Mouse (Mus musculus) heart, embryonic 11.5 days (tissue): ENCODE measurements around the gene Cebpa. TPM values are rescaled to one million over a fixed set of nuclear protein-coding genes. Genes with fewer than 3 reads are reported as not detected.
A peak's percentile ranks its signal among the peaks of the same experiment; 100 is the strongest.

Source experiments
- ATAC-seq: fragments of 200-750 bp; cut with Nextera tagmentation; replicated peaks from 2 replicates; pipeline ENCODE4 v1.8.0; 2017; ENCODE audit warnings: moderate library complexity; ENCODE audit not compliant: insufficient number of reproducible peaks, low FRiP score, low TSS enrichment
- H3K27ac ChIP-seq: fragments of 300-500 bp; sonication (generic); 2 replicates; pipeline ENCODE4 v1.5.1; 2014; ENCODE audit warnings: mild to moderate bottlenecking, low read depth, low read length
- H3K27me3 ChIP-seq: fragments of 300-500 bp; sonication (generic); 2 replicates; pipeline ENCODE4 v1.6.1; 2014; ENCODE audit warnings: mild to moderate bottlenecking, low read length, mixed read lengths; ENCODE audit not compliant: control insufficient read depth, insufficient read depth
- H3K36me3 ChIP-seq: fragments of 300-500 bp; sonication (generic); 2 replicates; pipeline ENCODE4 v1.6.1; 2014; ENCODE audit warnings: mild to moderate bottlenecking, low read length, moderate library complexity, mixed read lengths; ENCODE audit not compliant: control insufficient read depth, insufficient read depth
- H3K4me1 ChIP-seq: fragments of 300-500 bp; sonication (generic); 2 replicates; pipeline ENCODE4 v1.6.1; 2014; ENCODE audit warnings: low read length; ENCODE audit not compliant: control insufficient read depth, insufficient read depth
- H3K4me2 ChIP-seq: fragments of 300-500 bp; sonication (generic); 2 replicates; pipeline ENCODE4 v1.6.1; 2014; ENCODE audit warnings: mild to moderate bottlenecking, moderate library complexity
- H3K4me3 ChIP-seq: fragments of 300-500 bp; sonication (generic); 2 replicates; pipeline ENCODE4 v1.5.1; 2014; ENCODE audit warnings: low read depth, low read length
- H3K9ac ChIP-seq: fragments of 300-500 bp; sonication (generic); 2 replicates; pipeline ENCODE4 v1.6.1; 2014; ENCODE audit warnings: mild to moderate bottlenecking, low read depth, low read length, moderate library complexity
- H3K9me3 ChIP-seq: fragments of 300-500 bp; sonication (generic); replicated peaks from 2 replicates; pipeline ENCODE4 v1.6.1; 2016; ENCODE audit warnings: low read length; ENCODE audit not compliant: control insufficient read depth
- WGBS: fragments of 180-500 bp; shearing (Covaris S2); extraction: QIAGEN DNeasy Blood & Tissue Kit; methylation state at CpG from one replicate; pipeline ENCODE4 v1.1.7; 2014; ENCODE audit not compliant: insufficient replicate concordance; 5-methylcytosine and 5-hydroxymethylcytosine counted together
- polyA plus RNA-seq: library from polyadenylated mRNA; unstranded; fragments of >200 nt; fragmentation: Nextera tagmentation; extraction: Ambion mirVana; gene quantifications from 2 replicates; pipeline ENCODE4 v1.2.1, GENCODE M21; 2014

Gene Cebpa
- polyA plus RNA-seq, 1 experiment from 2014 or later, result 0.47 TPM

DNA sequence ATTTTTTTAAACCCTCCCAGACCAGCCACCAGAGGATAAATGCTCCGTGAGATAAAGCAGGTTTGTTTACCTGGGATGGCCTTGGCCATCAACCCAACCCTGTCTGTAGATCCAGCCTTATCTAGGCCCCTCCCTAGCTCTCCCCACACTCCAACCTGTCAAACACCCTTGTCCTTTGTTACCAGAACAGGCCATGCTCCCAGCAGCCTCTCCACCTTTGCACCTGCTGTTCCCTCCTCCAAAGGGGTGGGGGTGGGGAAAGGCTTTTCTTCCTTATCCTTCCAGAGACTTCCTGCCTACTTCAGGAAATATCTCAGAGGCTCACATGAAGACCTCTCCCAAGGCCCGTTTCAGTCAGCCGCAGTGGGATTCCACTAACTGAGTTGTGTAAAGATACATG is 2.6 kb upstream of the Cebpa start:
- no peaks in the 10 kb centered on the region for H3K9me3 ChIP-seq
- no peak for ATAC-seq
- no peaks in the 10 kb centered on the region for H3K36me3 ChIP-seq
- peaks cover 17% of the 10 kb centered on the region for H3K4me1 ChIP-seq
- H3K27ac ChIP-seq, result no peak overlapping the region
- no peak overlapping the region for H3K9ac ChIP-seq
- H3K4me3 ChIP-seq, result no peak overlapping the region
- WGBS, result 34% methylated on average over 3 of the region's 3 CpGs
- no peak overlapping the region for H3K4me2 ChIP-seq
- H3K27me3 ChIP-seq, result peaks cover 40% of the 10 kb centered on the region

DNA sequence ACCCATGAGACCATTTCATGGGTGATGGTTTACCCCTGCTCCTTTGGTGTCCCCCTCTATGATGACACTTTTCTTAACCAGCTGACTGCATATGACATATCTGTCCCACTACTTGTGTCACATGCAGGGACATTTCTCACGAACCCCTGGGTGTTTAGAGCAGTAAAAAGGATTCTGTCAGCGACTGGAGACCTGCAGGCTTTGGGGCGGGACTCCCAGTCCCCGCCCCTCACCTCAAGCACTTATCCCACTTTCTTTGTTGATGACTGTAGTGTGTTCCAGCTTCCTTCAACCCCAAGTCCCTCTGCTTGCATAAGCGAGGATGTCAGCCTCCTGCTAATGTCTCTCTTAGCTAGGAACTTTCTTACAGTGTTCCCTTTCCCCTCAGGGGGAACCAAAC is 2.0 kb upstream of the Cebpa start:
- WGBS, result 32% methylated on average over 5 of the region's 5 CpGs
- no peak overlapping the region for H3K4me3 ChIP-seq

DNA sequence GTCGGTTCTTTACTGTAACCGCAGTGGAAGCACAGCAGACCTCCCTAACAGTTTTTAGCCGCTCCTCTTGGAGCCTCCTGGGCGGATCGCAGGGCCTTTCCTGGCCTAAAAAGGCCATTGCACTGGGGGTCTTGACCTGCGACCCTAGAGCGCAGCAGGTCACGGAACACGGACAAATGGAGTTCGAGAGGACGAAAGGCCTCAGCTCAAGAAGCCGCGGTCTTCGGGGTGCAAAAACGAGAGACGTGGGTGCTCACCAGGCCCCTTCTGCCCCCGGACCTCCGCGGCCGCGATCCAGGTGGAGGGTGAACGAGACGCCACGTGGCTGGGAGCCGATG is 1.4 kb upstream of the Cebpa start:
- Histone ChIP-seq H3K9ac (peak overlapping the region; percentile 55; the same call in 1 of the 2 replicates), H3K4me3 (peak overlapping the region; percentile 58), H3K4me2 (peak overlapping the region; percentile 94), H3K9me3 (no peaks in the 10 kb centered on the region), H3K36me3 (no peaks in the 10 kb centered on the region), H3K4me1 (peaks cover 17% of the 10 kb centered on the region), H3K27me3 (peaks cover 52% of the 10 kb centered on the region), H3K27ac (no peak overlapping the region)
- 1% methylated on average over 20 of the region's 25 CpGs for WGBS
- no peak for ATAC-seq

More for the DNA sequence above, 2.0 kb upstream of the Cebpa start:
- Histone ChIP-seq H3K36me3 (no peaks in the 10 kb centered on the region), H3K4me1 (peaks cover 17% of the 10 kb centered on the region), H3K9me3 (no peaks in the 10 kb centered on the region), H3K9ac (no peak overlapping the region), H3K27ac (no peak overlapping the region), H3K27me3 (peaks cover 45% of the 10 kb centered on the region), H3K4me2 (no peak overlapping the region)
- ATAC-seq, result no peak

DNA sequence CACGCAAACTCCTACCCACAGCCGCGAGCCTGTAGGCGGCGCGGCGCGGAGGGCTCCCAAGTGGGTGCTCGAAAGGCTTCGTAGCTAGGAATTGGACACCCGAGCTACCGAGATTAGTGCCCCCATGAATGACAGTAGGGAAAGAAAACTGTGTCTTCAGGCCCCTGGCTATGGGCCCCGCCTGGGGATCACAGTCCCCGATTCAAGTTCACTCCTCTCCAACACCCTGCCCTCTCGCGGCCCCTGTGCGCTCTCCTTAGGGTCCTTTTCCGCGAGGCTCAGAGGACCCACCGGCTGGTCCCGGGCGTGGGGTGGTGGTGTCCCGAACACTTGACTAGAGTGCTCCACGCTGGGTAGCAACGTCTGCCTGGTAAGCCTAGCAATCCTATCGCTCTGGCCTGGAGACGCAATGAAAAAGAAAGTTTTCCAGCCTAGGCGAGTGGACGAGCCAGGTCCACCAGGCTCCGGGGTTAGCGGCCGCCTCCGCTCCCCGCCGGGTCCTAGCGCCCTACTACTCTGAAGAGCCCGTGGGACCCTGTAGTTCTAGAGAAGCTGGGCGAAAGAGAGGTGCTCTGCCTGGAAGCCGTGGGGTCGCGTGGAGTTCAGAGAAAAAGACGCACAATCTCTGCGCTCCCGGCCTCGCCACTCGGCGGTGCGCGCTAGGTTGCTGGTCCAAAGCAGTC is 853 bp upstream of the Cebpa start:
- Histone ChIP-seq H3K9ac (peak overlapping the region; percentile 59; the same call in 1 of the 2 replicates), H3K4me2 (peak overlapping the region; percentile 94), H3K27me3 (peaks cover 57% of the 10 kb centered on the region), H3K27ac (no peak overlapping the region), H3K36me3 (no peaks in the 10 kb centered on the region), H3K9me3 (no peaks in the 10 kb centered on the region), H3K4me1 (peaks cover 17% of the 10 kb centered on the region), H3K4me3 (peak overlapping the region; percentile 58)
- under 1% methylated on average over 49 of the region's 49 CpGs for WGBS
- ATAC-seq, result peak; percentile 48

DNA sequence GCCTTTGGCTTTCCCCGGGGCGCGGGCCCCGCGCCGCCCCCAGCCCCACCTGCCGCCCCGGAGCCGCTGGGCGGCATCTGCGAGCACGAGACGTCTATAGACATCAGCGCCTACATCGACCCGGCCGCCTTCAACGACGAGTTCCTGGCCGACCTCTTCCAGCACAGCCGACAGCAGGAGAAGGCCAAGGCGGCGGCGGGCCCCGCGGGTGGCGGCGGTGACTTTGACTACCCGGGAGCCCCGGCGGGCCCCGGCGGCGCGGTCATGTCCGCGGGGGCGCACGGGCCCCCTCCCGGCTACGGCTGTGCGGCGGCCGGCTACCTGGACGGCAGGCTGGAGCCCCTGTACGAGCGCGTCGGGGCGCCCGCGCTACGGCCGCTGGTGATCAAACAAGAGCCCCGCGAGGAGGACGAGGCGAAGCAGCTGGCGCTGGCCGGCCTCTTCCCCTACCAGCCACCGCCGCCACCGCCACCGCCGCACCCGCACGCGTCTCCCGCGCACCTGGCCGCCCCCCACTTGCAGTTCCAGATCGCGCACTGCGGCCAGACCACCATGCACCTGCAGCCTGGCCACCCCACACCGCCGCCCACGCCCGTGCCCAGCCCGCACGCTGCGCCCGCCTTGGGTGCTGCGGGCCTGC is 533 bp downstream of the Cebpa start:
- H3K4me2 ChIP-seq, result peak overlapping the region; percentile 94
- H3K27ac ChIP-seq, result no peak overlapping the region
- H3K9ac ChIP-seq, result peak overlapping the region; percentile 34; the same call in 1 of the 2 replicates
- peaks cover 71% of the 10 kb centered on the region for H3K27me3 ChIP-seq
- H3K4me3 ChIP-seq, result peak overlapping the region; percentile 58
- no peaks in the 10 kb centered on the region for H3K36me3 ChIP-seq
- WGBS, result under 1% methylated on average over 63 of the region's 83 CpGs
- ATAC-seq, result no peak
- no peaks in the 10 kb centered on the region for H3K9me3 ChIP-seq
- peaks cover 17% of the 10 kb centered on the region for H3K4me1 ChIP-seq

DNA sequence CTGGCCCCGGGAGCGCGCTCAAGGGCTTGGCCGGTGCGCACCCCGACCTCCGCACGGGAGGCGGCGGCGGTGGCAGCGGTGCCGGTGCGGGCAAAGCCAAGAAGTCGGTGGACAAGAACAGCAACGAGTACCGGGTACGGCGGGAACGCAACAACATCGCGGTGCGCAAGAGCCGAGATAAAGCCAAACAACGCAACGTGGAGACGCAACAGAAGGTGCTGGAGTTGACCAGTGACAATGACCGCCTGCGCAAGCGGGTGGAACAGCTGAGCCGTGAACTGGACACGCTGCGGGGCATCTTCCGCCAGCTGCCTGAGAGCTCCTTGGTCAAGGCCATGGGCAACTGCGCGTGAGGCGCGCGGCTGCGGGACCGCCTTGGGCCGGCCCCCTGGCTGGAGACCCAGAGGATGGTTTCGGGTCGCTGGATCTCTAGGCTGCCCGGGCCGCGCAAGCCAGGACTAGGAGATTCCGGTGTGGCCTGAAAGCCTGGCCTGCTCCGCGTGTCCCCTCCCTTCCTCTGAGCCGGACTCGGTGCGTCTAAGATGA is 1.1 kb downstream of the Cebpa start:
- peak overlapping the region; percentile 58 for H3K4me3 ChIP-seq
- H3K9ac ChIP-seq, result peak overlapping the region; percentile 34; the same call in 1 of the 2 replicates
- WGBS, result 1% methylated on average over 53 of the region's 53 CpGs
- H3K9me3 ChIP-seq, result no peaks in the 10 kb centered on the region
- ATAC-seq, result no peak
- H3K4me2 ChIP-seq, result peak overlapping the region; percentile 94
- H3K36me3 ChIP-seq, result no peaks in the 10 kb centered on the region
- H3K4me1 ChIP-seq, result peaks cover 17% of the 10 kb centered on the region
- H3K27ac ChIP-seq, result no peak overlapping the region
- peaks cover 72% of the 10 kb centered on the region for H3K27me3 ChIP-seq

DNA sequence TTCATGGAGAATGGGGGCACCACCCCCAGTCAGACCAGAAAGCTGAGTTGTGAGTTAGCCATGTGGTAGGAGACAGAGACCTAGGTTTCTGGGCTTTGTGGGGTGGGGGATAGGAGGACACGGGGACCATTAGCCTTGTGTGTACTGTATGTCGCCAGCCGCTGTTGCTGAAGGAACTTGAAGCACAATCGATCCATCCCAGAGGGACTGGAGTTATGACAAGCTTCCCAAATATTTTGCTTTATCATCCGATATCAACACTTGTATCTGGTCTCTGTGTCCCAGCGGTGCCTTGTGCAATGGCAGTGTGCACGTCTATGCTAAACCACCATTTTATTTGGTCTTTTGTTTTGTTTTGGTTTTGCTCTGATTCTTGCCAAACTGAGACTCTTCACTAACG is 2.1 kb downstream of the Cebpa start:
- H3K4me2 ChIP-seq, result no peak overlapping the region
- peaks cover 70% of the 10 kb centered on the region for H3K27me3 ChIP-seq
- 26% methylated on average over 8 of the region's 8 CpGs for WGBS
- no peak overlapping the region for H3K9ac ChIP-seq
- no peak overlapping the region for H3K27ac ChIP-seq
- H3K9me3 ChIP-seq, result no peaks in the 10 kb centered on the region
- peaks cover 17% of the 10 kb centered on the region for H3K4me1 ChIP-seq
- ATAC-seq, result no peak
- H3K36me3 ChIP-seq, result no peaks in the 10 kb centered on the region
- H3K4me3 ChIP-seq, result no peak overlapping the region; the same call in 1 of the 2 replicates

DNA sequence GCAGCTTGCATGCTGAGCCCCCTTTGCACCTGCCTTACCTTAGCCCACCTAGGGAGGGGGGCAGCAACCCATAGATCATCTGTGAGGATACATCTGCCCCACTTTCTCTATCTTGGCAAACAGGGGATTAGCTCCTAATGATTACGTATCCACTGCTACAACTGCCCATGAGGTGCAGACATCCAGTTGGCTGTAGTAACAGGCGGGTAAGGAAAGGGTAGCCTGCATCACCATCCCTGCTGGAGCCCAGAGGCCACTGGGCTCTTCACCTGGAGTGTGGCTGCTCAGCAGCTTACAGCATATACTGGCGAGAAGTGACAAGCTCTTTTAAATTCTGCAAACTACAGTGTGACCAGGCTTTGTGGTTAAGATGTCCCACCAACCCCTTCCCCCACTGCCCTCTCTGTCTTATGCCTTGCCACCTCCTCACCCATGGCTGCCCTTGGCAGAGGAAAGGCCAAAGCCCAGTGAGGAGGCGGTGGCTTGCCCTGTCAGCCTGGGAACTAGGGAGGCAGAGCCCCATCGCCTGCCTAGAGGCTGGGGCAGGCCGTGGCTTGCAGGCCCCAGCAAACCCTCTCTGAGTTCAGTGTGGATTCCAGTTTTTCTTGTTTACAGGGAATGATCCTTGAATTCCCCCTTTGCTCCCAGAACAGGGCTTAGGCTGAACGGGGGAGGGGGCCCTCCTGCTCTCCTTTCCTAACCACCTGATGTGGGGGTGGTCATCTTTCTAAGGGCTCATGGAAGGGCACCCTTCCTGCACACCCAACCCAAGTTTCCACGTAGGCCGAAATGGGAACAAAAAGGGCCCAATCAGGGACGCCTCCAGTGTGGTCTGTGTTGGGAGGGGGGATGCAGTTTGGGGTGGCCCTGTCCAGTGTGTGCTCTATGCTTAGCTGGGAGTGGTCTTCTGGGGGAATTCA is 3.6 kb downstream of the Cebpa start:
- H3K36me3 ChIP-seq, result no peaks in the 10 kb centered on the region
- no peak overlapping the region for H3K27ac ChIP-seq
- H3K4me1 ChIP-seq, result peaks cover 12% of the 10 kb centered on the region
- H3K9me3 ChIP-seq, result no peaks in the 10 kb centered on the region
- H3K4me2 ChIP-seq, result no peak overlapping the region
- WGBS, result 56% methylated on average over 10 of the region's 10 CpGs
- no peak for ATAC-seq
- H3K4me3 ChIP-seq, result no peak overlapping the region
- H3K27me3 ChIP-seq, result peaks cover 58% of the 10 kb centered on the region
- no peak overlapping the region for H3K9ac ChIP-seq
